Mouse (Mus musculus) spleen, embryonic (tissue): ENCODE measurements around the gene Adamtsl4.

Source experiments
- CTCF ChIA-PET: fragments of 350-600 bp; sonication (Branson Sonifier 250); formaldehyde crosslinking; loops from one replicate; lab custom pipeline; 2022; lab: Charles Lee

Gene Adamtsl4

DNA sequence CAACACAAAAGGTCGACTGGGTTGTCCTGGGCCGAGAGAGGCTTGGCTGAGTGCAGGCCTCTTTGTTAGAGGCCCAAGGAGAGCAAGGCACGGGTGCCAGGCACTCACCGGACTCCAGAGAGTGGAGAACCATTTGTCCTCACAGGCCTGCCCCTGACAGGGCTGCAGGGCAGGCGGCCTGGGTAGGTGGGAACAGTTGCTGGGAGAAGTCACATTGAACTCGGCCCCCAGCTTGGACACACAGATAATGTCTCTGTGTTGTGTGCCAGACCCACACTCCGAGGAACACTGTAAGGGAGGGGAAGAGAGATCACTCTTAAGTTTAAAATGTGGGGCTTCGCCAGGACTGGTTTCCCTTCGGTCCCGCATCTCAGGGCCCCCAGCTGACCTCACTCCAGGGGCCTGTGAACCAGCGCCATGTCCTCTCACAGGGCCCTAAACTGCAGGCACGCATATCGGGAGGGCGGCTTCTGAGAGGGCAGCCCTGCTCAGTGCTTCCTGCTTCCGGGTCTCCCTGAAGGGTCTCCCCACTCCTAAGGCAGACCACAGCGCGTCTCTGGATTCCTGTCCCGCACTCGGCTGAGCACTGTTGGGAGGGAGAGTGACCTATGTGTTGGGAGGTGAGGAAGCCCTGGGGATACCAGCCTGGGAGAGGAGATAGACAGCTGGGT lies 10.2 kb downstream of the Adamtsl4 start:
- CTCF ChIA-PET: interaction anchor here (0.5 kb wide), 1 partner anchor 44 kb away, joined by 6 read pairs; no protein-coding TSS in a partner anchor

DNA sequence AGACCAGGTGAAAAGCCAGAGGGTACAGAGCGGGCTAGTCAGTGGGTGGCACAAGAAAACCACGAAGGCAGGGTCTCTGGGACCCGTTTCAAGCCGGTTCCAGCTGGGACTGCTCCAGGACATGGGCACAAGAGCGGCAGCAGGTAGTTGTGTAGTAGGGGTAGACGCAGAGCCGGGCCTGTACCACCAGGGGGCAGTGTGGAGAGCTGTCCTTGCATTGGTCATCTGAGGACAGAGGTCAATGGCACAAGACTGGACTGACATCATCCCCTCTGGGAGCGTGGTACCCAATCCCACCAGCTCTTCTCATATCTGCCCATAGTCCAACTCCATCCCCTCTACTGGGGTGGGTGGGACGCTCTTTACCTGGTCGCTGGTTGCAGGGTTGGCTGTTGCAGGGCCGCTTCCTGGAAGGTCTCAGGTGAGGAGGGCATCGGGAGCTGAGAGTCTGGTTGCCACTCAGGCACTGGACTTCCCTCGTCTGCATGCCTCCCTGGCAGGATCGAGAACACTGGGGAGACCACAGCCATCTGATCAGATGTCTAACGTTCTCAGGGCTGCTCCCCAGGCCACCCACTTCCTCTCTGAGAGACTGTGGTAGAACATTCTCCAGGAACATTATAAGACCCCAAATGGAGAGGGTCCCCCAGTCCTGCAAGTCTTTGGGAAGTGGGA lies 10.8 kb downstream of the Adamtsl4 start:
- CTCF ChIA-PET: interaction anchor here (0.5 to 0.6 kb wide), 2 partner anchors 11 to 40 kb away, joined by 4 read pairs; no protein-coding TSS in a partner anchor

DNA sequence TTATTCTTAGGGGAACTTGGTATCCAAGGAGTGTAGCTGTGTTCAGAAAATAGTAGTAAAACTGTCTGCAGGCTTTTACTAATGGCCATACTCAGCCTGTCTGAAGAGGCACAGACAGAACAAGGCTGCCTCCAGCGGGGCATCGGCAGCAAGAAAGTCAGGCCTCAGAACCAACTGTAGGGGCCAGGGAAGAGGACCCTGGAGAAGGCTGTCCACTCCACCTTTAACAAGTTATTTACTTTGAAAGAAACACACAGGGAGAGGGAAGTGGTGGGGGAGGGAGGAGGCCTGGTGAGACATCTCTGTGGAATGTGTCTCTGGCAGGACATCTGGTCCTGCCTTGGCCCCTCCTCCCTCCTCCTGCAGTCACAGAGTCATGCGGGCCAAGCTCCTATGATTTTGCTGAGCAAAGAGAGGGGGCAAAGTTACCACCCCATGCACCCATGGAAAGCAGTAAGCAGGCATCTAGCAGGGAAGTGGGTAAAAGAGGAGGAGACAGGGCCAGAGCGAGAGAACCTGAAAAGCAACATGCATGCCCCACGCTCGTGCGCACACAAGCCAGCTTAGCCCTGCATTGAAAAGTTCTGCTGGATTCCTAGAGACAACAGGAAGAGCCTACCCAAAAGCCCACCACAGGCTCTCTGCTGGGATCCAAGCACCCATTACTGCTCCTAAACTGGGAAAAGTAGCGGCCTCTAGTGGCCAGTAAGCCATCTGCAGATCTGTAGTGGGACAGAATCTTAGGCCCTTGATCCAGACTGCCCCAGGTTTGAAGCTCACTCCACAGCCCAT lies 12.2 kb downstream of the Adamtsl4 start:
- CTCF ChIA-PET: interaction anchor here (0.8 to 2.0 kb wide), 5 partner anchors 11 to 43 kb away, joined by 3 to 7 read pairs (median 3); no protein-coding TSS in a partner anchor

DNA sequence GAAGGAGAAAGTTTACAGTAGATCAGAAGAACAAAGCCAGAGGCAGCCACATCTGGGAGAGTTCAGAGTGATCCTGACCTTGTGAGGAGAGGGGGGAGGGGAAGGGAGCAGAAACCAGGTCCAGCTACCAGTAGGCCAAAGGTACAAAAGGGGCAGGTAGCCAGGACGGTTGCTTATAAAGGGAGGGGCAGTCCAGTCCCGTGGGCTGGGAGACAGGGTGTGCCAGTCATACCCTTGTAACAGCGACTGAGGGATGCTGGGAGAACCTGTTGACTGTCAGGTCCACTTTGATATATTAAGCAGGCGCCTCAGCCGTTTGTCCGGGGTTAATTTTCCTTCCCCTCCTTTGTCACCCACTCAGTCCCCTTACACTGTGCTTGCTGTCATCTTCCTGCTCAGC lies 12.9 kb downstream of the Adamtsl4 start:
- CTCF ChIA-PET: interaction anchor here (1.3 to 2.0 kb wide), 2 partner anchors 18 to 42 kb away, joined by 3 to 7 read pairs; no protein-coding TSS in a partner anchor

DNA sequence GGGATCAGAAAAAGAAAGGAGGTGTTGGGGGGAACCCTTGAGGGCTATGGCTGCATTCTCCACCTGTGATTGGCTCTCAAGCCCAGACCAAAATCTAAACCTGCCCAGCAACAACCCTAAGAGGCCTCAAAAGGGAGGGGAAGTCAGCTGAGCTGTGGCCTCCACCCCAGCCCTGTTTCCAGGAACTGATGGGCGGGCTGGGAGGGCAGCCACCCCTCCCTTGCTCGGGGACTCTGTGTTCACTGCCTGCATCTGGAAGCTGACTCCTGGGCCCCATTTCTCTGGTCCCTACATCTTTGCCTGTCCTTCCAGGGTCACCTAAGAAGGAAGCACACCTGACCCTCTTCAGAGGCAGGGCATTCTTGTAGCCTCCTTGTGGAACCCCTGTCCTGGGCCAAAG lies 13.5 kb downstream of the Adamtsl4 start:
- CTCF ChIA-PET: interaction anchor here (0.6 to 2.0 kb wide), 5 partner anchors 13 to 299 kb away, joined by 3 to 7 read pairs (median 3); no protein-coding TSS in a partner anchor

DNA sequence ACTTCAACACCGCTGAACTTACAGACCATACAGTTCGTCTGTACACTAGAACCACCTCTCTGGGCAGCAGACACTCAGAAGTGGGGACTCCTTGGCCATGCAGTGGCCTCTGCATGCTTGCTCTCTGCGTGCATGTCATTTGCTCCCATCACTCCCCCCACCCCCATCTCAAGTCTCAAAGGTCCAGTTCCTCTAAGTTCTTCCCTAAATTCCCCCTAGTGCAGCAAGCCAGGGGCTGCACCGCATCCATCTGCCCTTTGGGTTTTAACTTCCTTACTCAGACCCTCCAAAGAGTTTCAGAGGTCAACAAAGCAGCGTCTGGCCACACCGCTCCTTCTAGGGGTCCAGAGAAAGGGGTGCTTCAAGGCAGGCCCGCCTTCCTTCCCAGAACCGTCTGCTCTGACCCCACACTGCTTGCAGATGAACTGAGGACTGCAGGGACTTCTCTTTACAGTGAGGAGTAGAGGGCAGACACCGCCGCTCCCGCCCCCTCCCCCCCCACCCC lies 14.0 kb downstream of the Adamtsl4 start:
- CTCF ChIA-PET: interaction anchor here (0.6 to 2.0 kb wide), 5 partner anchors 13 to 300 kb away, joined by 3 to 7 read pairs (median 3); no protein-coding TSS in a partner anchor

DNA sequence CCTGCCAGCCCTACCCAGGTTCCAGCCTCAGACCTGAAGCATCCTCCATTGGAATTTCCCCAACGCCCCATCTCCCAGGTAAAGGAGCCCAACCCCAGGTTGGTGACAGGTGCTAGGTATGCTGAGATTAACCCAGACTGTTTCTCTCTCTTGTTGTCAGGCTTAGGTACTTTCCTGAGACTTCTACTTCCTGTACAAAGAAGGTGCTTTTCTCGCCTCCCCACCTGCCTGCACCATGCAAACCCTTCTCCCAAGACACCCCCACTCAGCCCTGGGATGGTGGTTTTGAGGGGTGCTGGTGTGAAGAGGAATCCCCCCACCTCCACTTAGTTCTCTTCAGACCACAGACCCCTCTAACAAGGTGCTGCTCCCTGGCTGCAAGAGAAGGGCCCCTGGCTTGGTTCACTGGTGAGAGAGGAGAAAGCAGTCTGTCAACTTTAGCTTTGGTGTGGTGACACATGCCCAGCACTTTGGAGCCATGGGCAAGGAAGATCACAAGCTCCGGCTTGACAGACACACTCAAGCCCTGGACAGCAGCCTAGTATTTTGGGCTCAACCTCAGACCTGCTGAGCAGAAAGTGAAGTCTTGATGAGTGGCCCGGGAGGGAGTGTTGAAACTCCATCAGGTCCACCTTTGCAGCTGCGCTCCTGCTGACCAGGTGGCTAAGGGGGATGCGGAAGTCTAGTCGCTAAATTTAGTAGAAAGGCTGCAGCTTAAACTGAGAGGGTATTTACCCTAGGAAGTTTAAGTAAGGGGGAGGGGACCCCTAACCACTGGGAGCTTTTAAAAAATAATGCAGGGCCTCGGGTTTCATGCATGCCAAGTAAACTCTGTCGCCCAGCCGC lies 14.6 kb downstream of the Adamtsl4 start:
- CTCF ChIA-PET: interaction anchor here (0.6 to 2.5 kb wide), 4 partner anchors 11 to 40 kb away, joined by 3 to 10 read pairs (median 4); no protein-coding TSS in a partner anchor

DNA sequence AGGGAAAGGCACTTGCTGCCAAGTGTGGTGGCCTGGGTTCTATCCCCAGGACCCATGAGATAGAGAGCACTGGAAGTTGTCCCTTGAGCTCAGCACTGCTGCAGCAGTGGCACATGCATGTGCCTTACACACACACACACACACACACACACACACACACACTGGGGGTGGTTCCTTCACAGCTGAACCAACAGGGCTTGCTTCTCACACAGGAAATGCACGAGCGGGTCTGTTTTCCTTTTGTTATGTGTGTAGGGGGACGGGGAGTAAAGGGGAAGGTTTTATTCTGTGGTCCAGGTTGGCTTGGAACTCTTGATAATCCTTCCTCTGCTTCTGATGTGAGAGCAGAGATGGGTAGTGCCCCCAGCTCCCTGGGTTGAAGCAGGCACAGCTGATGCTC lies 15.3 kb downstream of the Adamtsl4 start:
- CTCF ChIA-PET: interaction anchor here (0.6 to 2.5 kb wide), 5 partner anchors 10 to 40 kb away, joined by 3 to 10 read pairs (median 3); no protein-coding TSS in a partner anchor

DNA sequence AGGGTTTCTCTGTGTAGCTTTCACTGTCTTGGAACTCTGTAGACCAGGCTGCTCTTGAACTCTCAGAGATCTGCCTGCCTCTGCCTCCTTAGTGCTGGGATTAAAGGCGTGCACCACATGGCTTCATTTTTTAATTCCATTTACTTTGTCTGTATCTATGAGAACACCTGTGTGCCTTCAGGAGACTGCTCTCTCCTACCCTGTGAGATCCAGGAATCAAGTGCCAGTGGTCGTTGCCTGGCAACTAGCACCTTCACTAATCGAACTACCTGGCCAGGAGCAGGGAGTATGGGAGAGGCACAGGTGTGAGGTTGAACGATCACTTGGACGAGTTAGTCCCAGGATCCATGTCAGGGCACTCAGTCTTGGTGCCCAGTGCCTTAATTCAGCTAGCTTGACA lies 16.5 kb downstream of the Adamtsl4 start:
- CTCF ChIA-PET: interaction anchor here (1.1 to 2.5 kb wide), 2 partner anchors 9 to 26 kb away, joined by 3 to 10 read pairs; no protein-coding TSS in a partner anchor

DNA sequence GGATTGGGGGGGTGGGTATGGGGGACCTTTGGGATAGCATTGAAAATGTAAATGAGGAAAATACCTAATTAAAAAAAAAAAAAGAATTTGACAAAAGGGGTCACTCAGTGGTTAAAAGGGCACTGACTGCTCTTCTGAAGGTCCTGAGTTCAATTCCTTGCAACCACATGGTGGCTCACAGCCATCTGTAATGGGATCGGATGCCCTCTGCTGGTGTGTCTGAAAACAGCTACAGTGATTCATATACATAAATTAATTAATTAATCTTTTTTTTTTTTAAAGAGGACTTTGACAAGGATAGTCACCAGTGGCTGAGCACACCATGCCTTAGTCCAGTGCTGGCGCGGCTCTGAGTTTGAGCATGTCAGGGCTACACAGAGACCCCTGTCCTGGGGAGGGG lies 17.3 kb downstream of the Adamtsl4 start:
- CTCF ChIA-PET: interaction anchor here (0.6 to 2.5 kb wide), 2 partner anchors 8 to 106 kb away, joined by 3 to 10 read pairs; no protein-coding TSS in a partner anchor

DNA sequence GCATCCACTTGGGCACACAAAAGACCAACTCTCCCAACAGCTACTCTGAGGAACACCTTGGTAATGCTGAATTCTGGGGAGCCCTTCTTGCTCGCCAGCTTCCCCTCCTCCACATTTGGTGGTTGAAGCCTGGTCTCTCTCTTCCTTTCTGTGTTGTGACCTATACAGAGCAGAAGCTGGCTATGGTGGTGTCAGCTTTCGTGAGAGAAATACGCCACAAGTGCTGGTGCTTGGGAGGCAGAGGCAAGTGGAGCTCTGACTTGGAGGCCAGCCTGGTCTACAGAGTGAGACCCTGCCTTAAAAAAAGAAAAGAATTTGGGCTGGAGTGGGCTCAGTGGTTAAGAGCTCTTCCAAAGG lies 18.4 kb downstream of the Adamtsl4 start:
- CTCF ChIA-PET: interaction anchor here (0.7 kb wide), 1 partner anchor 16 kb away, joined by 6 read pairs; no protein-coding TSS in a partner anchor

DNA sequence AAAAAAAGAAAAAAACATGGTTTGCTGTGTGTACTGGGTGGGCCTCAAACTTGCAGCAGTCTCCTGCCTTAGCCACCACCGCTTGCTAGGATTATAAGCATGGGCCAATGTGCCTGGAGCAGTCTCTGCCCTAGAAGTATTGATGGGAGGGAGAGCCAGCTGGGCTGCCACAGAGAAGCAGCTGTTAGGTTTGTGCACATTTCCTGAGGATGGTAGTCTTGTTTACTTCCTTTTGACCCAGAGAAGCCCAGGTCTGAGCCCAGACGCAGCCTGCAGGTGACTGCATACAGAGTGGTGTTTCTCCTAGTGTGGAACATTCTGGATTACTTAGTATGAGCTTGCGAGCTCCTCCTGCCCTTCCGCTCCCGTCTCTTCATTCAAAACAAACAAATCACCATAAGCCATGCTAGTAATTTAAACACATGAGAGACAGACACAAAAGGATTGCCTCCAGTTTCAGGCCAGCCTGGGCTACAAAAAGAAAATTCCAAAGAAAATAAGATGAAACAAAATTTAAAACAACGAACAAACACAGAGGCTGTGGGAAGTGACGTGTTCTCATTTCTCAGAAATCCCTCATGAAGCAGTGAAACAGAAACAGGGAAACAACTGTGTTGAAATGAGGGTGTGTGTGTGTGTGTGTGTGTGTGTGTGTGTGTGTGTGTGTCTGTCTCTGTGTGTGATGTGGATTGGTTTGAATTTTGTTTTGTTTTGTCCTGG lies 19.0 kb downstream of the Adamtsl4 start:
- CTCF ChIA-PET: interaction anchor here (0.7 to 1.5 kb wide), 2 partner anchors 9 to 16 kb away, joined by 4 to 6 read pairs; no protein-coding TSS in a partner anchor

DNA sequence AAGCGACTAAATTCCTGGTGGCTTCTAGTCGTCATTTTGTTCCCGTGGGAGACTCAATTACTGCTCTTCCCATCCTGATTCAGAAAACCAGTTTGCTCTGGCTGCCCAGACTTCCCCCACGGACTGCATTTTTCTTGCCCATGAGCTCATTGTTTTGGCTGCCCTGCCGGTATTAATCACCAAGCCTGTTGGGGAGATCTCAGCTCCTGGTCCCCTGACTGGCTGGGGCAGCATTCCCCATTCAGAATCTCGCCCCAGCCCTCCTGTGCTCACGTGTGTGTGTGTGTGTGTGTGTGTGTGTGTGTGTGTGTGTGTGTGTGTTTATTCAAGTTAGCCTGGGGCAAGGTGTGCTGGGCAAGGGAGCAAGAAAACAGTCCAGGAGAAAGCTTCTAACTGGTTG lies 19.7 kb downstream of the Adamtsl4 start:
- CTCF ChIA-PET: interaction anchor here (1.5 kb wide), 1 partner anchor 8 kb away, joined by 4 read pairs; no protein-coding TSS in a partner anchor

DNA sequence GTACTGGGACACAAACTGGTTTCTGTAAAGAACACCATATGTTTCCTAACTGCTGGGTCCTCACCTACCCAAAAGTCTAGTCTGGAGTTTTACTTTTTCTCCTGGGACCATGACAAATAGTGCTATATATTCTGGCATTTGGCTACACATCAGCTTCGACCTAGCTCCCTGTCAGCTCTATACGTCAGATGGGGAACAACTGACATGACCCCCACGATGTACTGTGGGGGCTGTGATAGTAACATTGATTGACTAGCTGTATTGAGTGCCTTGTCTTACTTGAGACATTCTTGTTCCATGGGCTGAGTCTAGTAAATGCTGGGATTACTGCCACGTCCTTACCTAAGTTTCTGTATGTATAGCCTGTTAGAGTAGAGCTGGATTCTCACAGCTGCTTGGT lies 20.2 kb downstream of the Adamtsl4 start:
- CTCF ChIA-PET: interaction anchor here (0.7 to 1.5 kb wide), 2 partner anchors 8 to 298 kb away, joined by 4 to 17 read pairs; no protein-coding TSS in a partner anchor

DNA sequence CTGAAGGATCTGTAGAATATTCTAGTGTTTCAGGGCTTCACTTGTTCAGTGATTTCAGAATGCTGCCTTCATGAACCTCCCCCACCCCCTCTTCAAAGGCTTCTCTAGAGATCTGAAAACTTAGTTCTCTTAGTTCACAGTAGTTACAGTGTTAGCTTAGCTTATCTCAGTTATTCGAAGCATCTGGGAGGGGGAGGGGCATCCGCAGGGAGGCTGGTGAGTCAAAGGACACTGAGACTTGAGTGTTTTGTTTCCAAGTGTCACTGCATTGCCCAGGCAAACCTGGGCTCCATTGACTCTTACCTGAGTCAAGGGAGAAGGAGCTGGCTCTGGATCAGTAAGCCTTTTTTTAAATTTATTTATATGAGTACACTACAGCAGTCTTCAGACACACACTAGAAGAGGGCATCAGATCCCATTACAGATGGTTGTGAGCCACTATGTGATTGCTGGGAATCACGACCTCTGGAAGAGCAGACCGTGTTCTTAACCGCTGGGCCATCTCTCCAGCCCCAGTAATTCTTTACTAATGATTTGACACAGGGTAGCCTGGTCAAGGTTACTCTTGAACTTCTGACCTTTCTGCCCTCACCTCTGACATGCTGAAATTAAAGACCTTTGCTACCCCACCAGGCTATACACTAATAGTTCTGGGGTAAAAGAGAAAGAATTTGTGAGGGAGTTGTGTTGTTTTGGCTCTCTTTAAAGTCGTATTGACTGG lies 21.4 kb downstream of the Adamtsl4 start:
- CTCF ChIA-PET: no interaction called here

DNA sequence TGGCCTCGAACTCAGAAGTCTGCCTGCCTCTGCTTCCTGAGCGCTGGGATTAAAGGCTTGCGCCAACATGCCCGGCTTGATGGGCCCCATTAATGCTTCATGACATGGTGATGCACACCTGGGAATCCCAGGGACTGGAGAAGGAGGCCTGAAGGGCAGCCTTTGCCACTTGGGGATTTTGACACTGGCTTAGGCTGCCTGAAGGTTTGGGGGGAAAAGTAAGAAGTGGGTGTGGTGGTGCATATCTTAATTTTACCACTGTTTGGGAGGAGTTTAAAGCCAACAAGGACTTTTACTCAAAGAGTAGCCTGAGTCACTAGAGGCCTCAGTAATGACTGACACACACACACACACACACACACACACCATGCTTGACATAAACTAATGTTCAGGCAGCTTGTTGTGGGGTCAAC lies 22.8 kb downstream of the Adamtsl4 start:
- CTCF ChIA-PET: interaction anchor here (0.6 to 0.8 kb wide), 3 partner anchors 12 to 65 kb away, joined by 3 to 14 read pairs (median 4); no protein-coding TSS in a partner anchor

DNA sequence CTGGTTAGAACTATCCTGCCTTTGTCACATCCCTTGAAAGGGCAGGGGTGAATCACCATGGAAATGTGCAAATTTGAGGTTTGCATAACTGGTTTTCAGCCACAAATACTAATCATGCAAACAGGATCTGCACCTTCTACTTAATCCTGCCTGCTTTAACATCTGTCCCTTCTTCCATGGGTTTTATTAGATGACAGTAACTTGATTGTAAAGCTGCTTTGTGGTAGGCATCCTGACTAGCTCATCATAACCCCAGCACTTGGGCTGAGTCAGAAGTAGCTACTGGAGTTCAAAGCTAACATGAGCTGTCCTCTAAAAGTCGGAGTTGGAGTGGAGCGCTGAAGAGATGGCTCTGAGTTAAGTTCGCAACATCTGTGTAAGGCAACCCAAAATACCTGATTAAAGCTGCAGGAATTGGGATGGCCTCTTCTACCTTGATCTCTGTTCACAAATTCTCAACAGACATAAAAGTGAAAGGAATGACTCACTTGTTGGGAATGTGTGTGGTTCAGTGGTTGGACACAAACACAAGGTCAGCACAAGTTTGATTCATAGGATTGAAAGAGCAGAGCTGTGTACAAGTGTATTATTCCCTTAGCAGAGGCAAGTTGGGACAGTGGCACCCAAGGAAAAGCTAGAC lies 23.6 kb downstream of the Adamtsl4 start:
- CTCF ChIA-PET: interaction anchor here (0.7 to 1.6 kb wide), 2 partner anchors 11 to 30 kb away, joined by 3 to 4 read pairs; no protein-coding TSS in a partner anchor

DNA sequence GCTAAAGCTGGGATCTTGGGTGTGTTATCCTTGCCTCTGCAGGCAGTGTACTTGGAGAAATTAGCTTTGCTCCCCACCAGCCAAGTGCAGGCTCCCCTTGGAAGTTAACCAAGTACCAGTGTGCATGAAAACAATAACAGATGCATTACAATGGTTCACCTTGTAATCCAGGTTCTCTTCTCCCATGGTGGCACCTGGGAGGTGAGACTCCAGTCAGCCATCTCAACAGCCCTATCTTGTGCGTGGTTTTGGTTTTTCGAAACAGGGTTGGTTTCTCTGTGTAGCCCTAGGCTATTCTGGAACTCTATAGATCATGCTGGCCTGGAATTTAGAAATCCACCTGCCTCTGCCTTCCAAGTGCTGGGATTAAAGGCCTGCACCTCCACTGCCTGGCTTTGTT lies 24.2 kb downstream of the Adamtsl4 start:
- CTCF ChIA-PET: interaction anchor here (0.7 to 1.6 kb wide), 2 partner anchors 12 to 30 kb away, joined by 3 to 4 read pairs; no protein-coding TSS in a partner anchor
